Mouse (Mus musculus): ENCODE results near the gene Prrx1. TPM values are rescaled to one million over a fixed set of nuclear protein-coding genes. Genes with fewer than 3 reads are reported as not detected.

The Prrx1 gene
- polyA plus RNA-seq, 1 experiment from 2014 or later = 110 TPM

DNA sequence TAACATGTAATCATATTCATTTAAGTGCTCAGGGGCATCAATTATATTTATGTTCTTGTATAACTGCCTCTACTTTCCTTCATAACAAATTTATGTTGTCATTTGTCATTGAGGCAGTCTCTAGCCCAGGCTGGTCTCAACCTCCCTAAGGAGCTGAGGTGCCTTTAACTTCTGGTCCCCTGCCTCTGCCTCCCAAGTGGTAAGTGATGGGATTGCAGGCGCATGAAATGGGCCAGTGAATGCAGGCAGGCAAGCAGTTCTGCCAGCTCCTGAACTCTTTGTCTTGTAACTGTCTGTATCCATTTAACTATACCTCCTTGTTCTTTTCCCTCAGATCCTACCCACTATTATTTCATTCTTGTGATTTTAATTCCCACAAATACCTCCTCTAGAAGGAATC lies 31.4 kb upstream of the Prrx1 start:
- no peaks in the 10 kb centered on the region for H3K9me3 ChIP-seq (replicated peaks)
- no peaks in the 10 kb centered on the region for H3K27me3 ChIP-seq
- H3K4me2 ChIP-seq (replicated peaks) = no peak overlapping the region
- no peaks in the 10 kb centered on the region for H3K36me3 ChIP-seq
- ATAC-seq (ENCODE audit: insufficient number of reproducible peaks, low FRiP score, low TSS enrichment, low read depth) = no peak
- no peak overlapping the region for H3K4me3 ChIP-seq (replicated peaks)
- H3K9ac ChIP-seq = no peak overlapping the region
- H3K4me1 ChIP-seq = no peaks in the 10 kb centered on the region
- WGBS = 32% methylated on average over 1 of the region's 1 CpGs
- no peak overlapping the region for H3K27ac ChIP-seq (replicated peaks)

- Histone ChIP-seq H3K27me3 (no peaks in the 10 kb centered on the region), H3K4me3 (replicated peaks) (no peak overlapping the region), H3K27ac (replicated peaks) (no peak overlapping the region), H3K4me1 (no peaks in the 10 kb centered on the region), H3K4me2 (replicated peaks) (no peak overlapping the region), H3K9ac (no peak overlapping the region), H3K36me3 (no peaks in the 10 kb centered on the region), H3K9me3 (replicated peaks) (no peaks in the 10 kb centered on the region)
- WGBS = 59% methylated on average over 3 of the region's 3 CpGs
- no peak for ATAC-seq (ENCODE audit: insufficient number of reproducible peaks, low FRiP score, low TSS enrichment, low read depth)
These were observed 25.7 kb upstream of the Prrx1 start for GRCm38 (mm10) chr1:163339219-163339561.

DNA sequence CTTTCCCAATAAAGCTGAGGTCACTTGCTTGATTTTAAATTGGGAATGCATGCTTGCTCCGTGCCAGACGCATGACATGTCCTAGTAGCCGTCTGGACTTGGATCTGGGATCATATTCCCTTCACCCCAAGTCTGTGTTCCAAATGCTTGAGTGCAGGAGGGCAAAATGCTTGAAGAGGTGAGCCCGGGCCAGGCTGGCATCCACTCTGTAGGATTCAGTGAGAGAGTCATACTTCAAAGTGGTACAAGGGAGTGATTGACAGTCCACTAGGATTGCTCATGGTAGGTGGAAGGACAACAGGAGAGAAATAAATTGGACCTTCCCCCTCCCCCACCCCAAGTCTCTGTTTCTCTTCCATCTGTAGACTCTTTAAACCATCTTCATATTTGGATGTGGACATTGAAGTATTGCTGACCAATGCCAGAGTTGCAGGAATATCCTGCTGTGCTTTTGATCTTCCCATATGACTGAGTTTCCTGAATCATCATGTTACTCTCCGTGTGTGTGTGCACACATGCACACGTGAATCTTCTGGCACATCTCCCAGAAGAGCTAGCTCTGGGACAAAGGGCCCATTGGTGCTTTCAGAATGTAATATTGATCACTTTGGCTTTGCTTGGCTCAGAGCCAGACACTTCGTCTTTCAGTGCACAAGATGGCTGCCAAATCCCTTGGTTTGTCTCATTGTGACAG lies 25.2 kb upstream of the Prrx1 start:
- H3K36me3 ChIP-seq = no peaks in the 10 kb centered on the region
- H3K4me1 ChIP-seq = no peaks in the 10 kb centered on the region
- H3K9me3 ChIP-seq (replicated peaks) = no peaks in the 10 kb centered on the region
- H3K9ac ChIP-seq = no peak overlapping the region
- WGBS = 49% methylated on average over 7 of the region's 7 CpGs
- ATAC-seq (ENCODE audit: insufficient number of reproducible peaks, low FRiP score, low TSS enrichment, low read depth) = no peak
- no peaks in the 10 kb centered on the region for H3K27me3 ChIP-seq
- H3K4me2 ChIP-seq (replicated peaks) = no peak overlapping the region
- H3K4me3 ChIP-seq (replicated peaks) = no peak overlapping the region
- no peak overlapping the region for H3K27ac ChIP-seq (replicated peaks)

DNA sequence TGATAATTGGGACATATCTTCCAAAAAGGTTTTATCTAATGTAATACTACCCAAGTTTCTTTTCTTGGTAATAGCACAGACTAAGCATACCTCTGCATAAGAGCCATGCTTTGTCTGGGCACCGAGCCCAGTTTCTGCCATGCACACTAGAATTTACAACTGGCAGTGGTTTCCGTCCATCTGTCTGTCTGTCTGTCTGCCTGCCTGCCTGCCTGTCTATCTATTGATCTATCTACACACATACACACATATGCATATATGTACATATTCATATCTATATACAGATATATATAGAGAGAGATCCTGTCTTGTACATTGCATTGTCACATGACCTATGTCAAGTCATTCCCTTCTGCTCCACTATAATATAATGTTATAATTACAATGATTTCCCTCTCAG lies 24.3 kb upstream of the Prrx1 start:
- H3K4me3 ChIP-seq (replicated peaks) = no peak overlapping the region

DNA sequence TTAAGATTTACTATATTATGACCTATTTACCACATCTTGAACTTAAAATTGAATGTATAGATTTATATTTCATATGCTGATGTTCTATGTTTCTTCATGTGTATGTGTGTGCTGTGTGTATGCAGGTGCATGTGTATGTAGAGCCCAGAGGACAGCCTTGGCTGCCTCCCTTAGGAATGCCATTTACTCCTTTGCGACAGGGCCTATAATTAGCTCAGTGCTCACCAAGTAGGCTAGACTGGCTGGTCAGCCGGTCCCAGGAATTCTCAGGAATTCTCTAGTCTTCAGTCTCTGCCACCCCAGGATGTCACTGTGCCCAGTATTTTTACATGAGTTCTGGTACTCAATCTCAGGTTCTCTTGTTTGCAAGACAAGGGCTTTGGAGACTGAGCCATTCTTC lies 13.8 kb upstream of the Prrx1 start:
- Histone ChIP-seq H3K4me2 (replicated peaks) (no peak overlapping the region), H3K4me1 (no peaks in the 10 kb centered on the region), H3K27ac (replicated peaks) (no peak overlapping the region), H3K36me3 (no peaks in the 10 kb centered on the region), H3K27me3 (no peaks in the 10 kb centered on the region), H3K4me3 (replicated peaks) (no peak overlapping the region), H3K9me3 (replicated peaks) (no peaks in the 10 kb centered on the region), H3K9ac (no peak overlapping the region)
- 39% methylated on average over 2 of the region's 2 CpGs for WGBS
- no peak for ATAC-seq (ENCODE audit: insufficient number of reproducible peaks, low FRiP score, low TSS enrichment, low read depth)

More for the DNA sequence above, 24.3 kb upstream of the Prrx1 start:
- 64% methylated on average over 2 of the region's 2 CpGs for WGBS
- no peaks in the 10 kb centered on the region for H3K36me3 ChIP-seq
- no peak for ATAC-seq (ENCODE audit: insufficient number of reproducible peaks, low FRiP score, low TSS enrichment, low read depth)
- no peak overlapping the region for H3K4me2 ChIP-seq (replicated peaks)
- no peaks in the 10 kb centered on the region for H3K4me1 ChIP-seq
- no peaks in the 10 kb centered on the region for H3K27me3 ChIP-seq
- H3K27ac ChIP-seq (replicated peaks) = no peak overlapping the region
- H3K9ac ChIP-seq = no peak overlapping the region
- no peaks in the 10 kb centered on the region for H3K9me3 ChIP-seq (replicated peaks)

DNA sequence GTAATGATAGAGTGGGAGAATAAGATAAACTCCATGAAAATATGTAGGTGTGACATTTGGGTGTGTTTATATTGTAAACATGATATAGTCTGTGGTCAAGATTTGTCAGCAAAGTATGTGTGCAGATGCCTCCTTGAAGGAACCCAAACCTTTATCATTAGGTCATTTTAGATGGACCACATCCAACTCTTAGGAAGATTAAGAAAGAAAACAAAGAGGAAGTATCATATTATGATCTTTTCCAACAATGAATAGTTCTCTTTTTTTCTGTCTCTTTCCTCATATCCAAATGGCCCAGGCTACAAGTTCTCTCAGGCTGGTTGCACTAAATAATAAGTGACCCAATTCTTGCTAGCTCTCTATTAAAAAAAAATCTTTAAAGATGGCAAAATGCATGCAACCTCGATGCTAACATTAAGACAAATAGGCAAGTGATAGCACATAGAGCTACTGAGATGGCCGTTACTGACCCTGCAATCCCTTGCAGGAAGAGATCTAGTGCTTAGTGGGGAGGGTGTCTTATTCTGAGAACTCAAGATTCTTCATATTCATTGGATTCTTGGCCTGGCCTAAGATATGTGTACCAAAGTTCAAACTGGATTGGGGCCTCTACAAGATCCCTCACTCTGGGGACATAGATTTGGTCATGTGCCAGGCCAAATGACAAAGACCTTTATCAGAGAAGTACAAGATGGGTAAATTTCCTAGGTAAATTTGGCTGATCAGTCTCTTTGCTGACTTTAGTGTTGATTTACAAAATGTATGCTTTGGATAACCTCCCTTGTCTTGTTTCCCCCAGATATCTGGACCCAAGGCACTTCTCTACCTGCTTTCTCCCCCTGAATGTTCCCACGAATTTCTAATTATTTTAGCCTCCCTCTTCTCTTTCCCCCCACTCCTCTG lies 6.4 kb upstream of the Prrx1 start:
- WGBS = 70% methylated on average over 3 of the region's 3 CpGs
- H3K27ac ChIP-seq (replicated peaks) = no peak overlapping the region
- no peaks in the 10 kb centered on the region for H3K9me3 ChIP-seq (replicated peaks)
- no peak overlapping the region for H3K4me3 ChIP-seq (replicated peaks)
- no peak overlapping the region for H3K9ac ChIP-seq
- no peak for ATAC-seq (ENCODE audit: insufficient number of reproducible peaks, low FRiP score, low TSS enrichment, low read depth)
- H3K4me2 ChIP-seq (replicated peaks) = no peak overlapping the region
- peaks cover 3% of the 10 kb centered on the region for H3K4me1 ChIP-seq
- no peaks in the 10 kb centered on the region for H3K36me3 ChIP-seq
- peaks cover 8% of the 10 kb centered on the region; the same call in 1 of the 2 replicates for H3K27me3 ChIP-seq

- no peaks in the 10 kb centered on the region for H3K36me3 ChIP-seq
- H3K9ac ChIP-seq = no peak overlapping the region
- H3K4me2 ChIP-seq (replicated peaks) = no peak overlapping the region
- 36% methylated on average over 1 of the region's 1 CpGs for WGBS
- peaks cover 14% of the 10 kb centered on the region for H3K4me1 ChIP-seq
- no peaks in the 10 kb centered on the region for H3K9me3 ChIP-seq (replicated peaks)
- H3K27me3 ChIP-seq = peaks cover 9% of the 10 kb centered on the region; the same call in 1 of the 2 replicates
- no peak overlapping the region for H3K27ac ChIP-seq (replicated peaks)
- no peak for ATAC-seq (ENCODE audit: insufficient number of reproducible peaks, low FRiP score, low TSS enrichment, low read depth)
- no peak overlapping the region for H3K4me3 ChIP-seq (replicated peaks)
These were observed 3.4 kb upstream of the Prrx1 start for GRCm38 (mm10) chr1:163316920-163317319.

GRCm38 (mm10) chr1:163314829-163315301 lies 1.4 kb upstream of the Prrx1 start:
- H3K4me3 ChIP-seq (replicated peaks) = peak overlapping the region; percentile 68
- WGBS = 1% methylated on average over 23 of the region's 23 CpGs
- H3K4me1 ChIP-seq = peaks cover 16% of the 10 kb centered on the region
- H3K27me3 ChIP-seq = peaks cover 9% of the 10 kb centered on the region; the same call in 1 of the 2 replicates
- peak overlapping the region; percentile 98 for H3K27ac ChIP-seq (replicated peaks)
- H3K4me2 ChIP-seq (replicated peaks) = peak overlapping the region; percentile 70
- H3K9ac ChIP-seq = 0 out of 2 replicates have a peak overlapping the region, but pooled peaks have one; percentile 29
- no peak for ATAC-seq (ENCODE audit: insufficient number of reproducible peaks, low FRiP score, low TSS enrichment, low read depth)
- H3K36me3 ChIP-seq = no peaks in the 10 kb centered on the region
- H3K9me3 ChIP-seq (replicated peaks) = no peaks in the 10 kb centered on the region

DNA sequence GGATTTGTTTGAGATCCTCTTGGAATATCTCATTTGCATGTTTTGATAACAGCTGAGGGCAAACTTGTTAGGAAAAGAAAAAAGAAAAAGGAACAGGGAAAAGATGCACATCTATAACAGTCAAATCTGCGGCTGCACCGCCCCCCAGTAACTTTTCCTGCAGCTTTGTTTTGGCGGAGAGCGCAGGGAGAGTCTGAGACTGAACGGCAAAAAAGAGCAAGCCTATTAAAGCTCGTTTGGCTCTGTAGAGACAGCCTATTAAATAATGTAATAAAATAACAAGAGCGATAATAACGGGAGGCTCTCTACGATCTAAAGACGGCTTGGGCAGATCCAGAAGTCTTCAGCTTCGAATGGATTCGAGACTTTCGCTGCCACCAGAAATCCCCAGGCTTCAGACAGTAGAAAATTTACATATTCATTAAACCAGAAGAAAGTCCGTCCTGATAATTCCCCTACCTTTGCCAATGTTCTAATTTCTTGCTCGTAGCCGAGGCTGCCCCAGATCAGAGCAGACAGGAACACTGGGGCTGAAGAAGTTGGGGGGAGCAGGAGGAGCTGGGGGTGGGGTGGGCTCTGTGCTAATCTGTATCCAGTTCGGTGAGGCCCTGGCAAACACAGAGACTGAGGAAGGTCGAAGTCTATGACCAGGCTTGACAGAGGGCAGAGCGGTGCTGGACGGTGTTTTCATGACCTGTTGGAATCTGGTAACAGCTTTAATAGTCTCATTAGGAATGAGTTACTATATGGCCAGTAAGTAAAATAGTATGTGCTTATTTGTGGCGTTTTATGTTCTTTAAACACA lies 613 bp upstream of the Prrx1 start:
- WGBS = under 1% methylated on average over 21 of the region's 21 CpGs
- Histone ChIP-seq H3K4me2 (replicated peaks) (peak overlapping the region; percentile 70), H3K9me3 (replicated peaks) (no peaks in the 10 kb centered on the region), H3K27ac (replicated peaks) (peak overlapping the region; percentile 98), H3K4me1 (peaks cover 20% of the 10 kb centered on the region), H3K4me3 (replicated peaks) (peak overlapping the region; percentile 68), H3K9ac (peak overlapping the region; percentile 96; the same call in 1 of the 2 replicates), H3K36me3 (no peaks in the 10 kb centered on the region), H3K27me3 (peaks cover 9% of the 10 kb centered on the region; the same call in 1 of the 2 replicates)
- no peak for ATAC-seq (ENCODE audit: insufficient number of reproducible peaks, low FRiP score, low TSS enrichment, low read depth)

DNA sequence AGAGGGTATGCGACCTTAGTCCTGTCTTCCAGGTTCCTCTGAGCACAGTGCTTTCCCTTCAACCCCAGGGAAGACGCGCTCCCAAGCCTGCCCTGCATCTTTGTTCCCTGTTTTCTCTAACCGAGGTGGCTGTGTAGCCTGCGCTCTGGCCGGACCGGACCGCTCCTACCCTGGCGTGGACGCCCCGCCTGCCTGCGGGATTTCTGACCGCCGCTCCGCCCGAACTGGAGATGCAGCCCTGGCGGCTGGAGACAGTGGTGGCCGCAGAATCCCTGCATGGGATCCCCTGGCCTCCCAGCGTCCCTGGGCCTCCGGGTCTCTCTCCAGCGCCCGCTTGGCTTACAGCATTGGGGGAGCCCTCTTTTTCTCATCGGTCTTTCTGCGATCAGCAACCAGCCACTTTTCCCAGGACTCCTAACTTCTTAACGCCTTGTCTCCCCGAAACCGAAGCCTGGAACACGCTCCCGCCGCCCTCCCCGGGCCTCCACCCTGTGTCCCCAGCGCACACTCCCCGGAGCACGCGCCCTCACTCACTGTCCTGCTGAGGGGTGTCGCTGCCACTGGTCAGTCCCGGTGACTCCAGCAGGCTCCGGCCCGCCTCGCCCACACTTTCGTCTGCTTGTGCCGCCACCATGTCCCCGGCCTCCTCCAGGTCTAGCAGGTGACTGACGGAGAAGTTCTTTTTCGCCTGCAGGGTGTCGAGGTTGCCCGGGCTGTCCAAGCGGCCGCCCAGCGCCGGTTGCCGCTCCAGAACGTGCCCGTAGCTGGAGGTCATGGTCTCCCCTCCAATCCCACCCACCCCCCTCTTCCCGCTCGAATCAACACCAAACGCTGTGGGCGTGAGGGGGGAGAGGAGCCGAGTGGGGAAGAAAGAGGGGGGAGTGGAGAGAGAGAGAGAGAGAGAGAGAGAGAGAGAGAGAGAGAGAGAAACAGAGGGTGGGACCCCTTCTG lies 1.4 kb downstream of the Prrx1 start:
- H3K27ac ChIP-seq (replicated peaks) = peak overlapping the region; percentile 98
- H3K9me3 ChIP-seq (replicated peaks) = no peaks in the 10 kb centered on the region
- H3K9ac ChIP-seq = peak overlapping the region; percentile 96
- peaks cover 17% of the 10 kb centered on the region; the same call in 1 of the 2 replicates for H3K27me3 ChIP-seq
- ATAC-seq (ENCODE audit: insufficient number of reproducible peaks, low FRiP score, low TSS enrichment, low read depth) = peak; percentile 23; the same call in 1 of the 2 replicates
- H3K36me3 ChIP-seq = no peaks in the 10 kb centered on the region
- peaks cover 26% of the 10 kb centered on the region for H3K4me1 ChIP-seq
- peak overlapping the region; percentile 68 for H3K4me3 ChIP-seq (replicated peaks)
- under 1% methylated on average over 58 of the region's 59 CpGs for WGBS
- H3K4me2 ChIP-seq (replicated peaks) = peak overlapping the region; percentile 70
